Mouse (Mus musculus) frontal cortex, postnatal 25 days (tissue): Measurements from ENCODE around the gene Lmtk3.

Experiments used
- DNase-seq, 2 experiments: peaks; one replicate each; pipeline ENCODE4 v3.0.0; 2022; ENCODE audit warnings: low spot score in 2 of 2

Lmtk3 gene

DNA sequence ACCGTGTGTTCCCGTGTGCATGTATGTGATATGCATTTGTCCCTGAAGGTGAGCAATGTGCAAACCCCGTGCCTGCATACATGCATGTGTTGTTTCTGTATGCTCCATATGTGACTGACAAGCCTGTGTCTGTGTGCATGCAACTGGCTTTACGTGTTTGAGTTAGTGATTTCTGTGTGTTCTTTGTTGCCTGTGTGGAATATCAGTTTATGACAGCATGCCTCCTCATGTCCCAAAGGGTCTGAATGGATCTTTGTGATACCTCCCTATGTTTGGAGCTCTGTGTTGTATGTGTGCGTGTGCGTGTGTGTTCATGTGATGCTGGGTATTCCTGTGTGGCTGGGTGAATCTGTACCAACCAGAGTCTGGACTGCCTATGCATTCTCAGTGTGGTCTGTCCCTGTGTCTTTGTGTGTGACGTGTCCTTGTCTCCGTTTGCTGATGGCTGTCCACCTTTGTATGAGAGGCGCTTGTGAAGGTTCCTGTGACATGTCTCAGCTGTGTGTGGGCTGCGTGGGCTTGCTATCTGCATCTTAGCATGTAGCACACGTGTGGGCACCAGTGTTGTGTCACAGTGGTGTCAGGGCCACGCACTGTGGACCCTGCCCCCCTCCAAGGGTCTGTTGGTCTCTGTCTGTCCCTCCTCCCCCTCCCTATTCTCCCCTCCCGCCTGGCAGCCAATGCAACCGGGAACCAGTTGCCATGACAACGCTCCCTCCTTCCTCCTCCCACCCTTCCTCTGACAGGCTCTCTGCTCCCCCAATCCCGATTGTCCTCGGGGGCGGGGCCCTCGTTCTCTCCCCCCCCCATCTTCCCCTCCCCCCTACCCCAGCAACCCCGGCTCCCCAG is 1.2 kb downstream of the Lmtk3 start, which contains the start of gene Sult2b1:
Gene Sult2b1, minus strand, starts transcription at position 146 of the 849 bp plus-strand sequence.
- peak; percentile 71 to 78 for DNase-seq

DNA sequence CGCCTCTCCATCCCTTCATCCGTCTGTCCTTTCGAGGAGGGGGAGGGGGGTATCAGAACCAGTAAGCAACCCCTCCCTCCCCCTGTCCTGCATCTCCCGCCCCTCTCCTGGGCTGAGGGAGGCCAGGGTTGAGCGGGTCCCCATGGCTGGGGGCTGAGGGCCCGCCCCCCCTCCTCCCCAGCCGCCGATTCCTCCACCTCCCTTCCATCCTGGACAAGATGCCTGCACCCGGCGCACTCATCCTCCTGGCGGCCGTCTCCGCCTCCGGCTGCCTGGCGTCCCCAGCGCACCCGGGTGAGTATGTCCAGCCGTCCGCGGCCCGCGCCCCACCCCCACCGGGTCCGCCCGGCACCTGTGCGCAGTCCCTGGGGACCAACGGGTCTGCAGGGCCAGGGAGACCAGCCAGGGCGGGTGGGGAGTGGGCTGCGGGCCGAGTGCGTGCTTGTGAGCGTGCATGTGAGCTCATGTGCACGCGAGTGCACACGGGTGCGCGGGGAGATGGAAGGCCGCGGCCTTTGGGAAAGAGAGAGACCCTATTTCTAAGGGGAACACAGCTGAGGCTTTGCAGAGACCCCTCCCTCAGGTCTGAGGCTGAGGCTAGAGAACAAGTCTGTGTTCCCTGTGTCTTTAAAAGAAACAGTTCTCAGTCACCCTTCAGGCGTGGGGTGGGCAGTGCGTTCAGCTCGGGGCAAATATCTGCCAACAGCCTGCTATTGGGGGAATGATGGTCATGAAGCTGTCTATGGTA is 2.0 kb downstream of the Lmtk3 start:
- DNase-seq: no peak

DNA sequence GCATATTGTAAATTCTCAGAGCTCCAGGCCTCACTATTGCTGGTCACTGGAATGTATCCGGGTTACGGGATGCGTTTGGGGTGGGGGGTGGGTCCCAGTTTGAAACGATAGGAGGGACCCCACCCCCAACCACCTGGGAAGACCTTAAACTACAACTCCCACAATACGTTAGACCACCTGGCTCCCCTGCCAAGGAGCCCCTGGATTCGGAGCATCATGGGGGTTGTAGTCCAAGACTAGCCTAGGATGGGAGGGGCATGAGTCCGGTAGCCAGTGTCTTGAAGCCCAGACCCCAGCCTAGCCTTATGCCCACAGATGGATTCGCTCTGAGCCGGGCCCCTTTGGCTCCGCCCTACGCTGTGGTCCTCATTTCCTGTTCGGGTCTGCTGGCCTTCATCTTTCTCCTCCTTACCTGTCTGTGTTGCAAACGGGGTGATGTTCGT is 2.6 kb downstream of the Lmtk3 start:
- DNase-seq: no peak

DNA sequence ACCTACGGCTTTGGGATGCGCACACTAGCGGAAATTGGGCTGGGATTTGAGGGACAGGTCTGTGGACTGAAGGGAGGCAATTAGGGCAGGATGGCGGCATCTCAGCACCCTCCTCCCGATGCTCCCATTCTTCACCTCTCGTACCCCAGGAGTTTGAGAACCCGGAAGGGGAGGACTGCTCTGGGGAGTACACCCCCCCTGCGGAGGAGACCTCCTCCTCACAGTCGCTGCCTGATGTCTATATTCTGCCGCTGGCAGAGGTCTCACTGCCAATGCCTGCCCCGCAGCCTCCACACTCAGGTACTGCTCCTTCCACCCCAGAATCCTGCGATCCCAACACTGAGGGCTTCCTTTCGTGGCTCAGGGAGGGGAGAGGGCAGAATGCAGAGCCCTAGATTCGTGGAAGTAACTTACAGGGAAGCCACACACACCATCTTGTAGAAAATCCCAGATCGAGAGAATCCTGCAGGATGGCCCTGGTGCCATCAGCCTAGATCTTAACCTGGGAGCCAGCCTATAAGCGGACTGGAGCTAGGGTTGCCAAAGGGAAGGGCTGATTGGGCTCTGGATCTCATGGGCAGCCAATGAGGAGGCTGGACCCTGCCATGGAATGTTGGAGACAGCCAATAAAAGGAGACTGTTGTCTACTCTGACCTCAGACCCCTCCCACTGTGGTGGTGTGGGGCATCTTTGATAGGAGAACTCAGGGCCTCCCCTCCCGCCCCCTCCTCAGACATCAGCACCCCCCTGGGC is 3.3 kb downstream of the Lmtk3 start:
- DNase-seq: no peak

DNA sequence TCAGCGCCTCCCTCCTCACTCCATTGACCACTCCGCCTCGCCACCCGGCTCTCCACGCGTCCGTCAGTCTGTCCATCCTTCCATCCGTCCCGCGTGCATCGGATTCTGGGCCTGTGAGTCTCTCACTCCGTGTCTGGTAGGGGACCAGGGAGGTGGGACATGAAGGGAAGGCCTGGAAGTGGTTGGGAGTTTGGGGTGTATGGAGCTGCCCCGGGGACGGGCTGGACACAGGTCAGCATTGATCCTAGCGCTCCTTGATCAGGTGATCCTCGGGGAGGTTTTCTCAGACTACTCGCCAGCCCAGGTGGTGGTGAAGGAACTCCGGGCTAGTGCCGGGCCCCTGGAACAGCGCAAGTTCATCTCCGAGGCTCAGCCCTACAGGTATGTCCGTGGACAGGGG is 4.1 kb downstream of the Lmtk3 start:
- no peak for DNase-seq

DNA sequence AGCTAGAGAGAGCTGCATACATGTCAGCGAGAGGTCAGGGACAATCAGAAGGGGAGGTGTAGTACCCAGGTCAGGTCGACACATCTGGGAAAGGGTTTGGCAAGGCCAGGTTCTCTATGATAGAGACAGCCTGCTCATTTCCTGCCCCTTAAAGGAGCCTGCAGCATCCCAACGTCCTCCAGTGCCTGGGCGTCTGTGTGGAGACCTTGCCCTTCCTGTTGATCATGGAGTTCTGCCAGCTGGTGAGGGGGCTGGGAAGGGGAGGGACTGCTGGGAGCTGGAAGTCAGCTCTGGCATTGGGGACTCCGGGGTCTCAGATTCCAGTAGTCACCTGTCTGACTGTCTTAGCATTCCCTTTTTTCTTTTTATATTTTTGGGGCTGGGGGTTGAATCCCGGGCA is 7.2 kb downstream of the Lmtk3 start:
- DNase-seq: no peak

DNA sequence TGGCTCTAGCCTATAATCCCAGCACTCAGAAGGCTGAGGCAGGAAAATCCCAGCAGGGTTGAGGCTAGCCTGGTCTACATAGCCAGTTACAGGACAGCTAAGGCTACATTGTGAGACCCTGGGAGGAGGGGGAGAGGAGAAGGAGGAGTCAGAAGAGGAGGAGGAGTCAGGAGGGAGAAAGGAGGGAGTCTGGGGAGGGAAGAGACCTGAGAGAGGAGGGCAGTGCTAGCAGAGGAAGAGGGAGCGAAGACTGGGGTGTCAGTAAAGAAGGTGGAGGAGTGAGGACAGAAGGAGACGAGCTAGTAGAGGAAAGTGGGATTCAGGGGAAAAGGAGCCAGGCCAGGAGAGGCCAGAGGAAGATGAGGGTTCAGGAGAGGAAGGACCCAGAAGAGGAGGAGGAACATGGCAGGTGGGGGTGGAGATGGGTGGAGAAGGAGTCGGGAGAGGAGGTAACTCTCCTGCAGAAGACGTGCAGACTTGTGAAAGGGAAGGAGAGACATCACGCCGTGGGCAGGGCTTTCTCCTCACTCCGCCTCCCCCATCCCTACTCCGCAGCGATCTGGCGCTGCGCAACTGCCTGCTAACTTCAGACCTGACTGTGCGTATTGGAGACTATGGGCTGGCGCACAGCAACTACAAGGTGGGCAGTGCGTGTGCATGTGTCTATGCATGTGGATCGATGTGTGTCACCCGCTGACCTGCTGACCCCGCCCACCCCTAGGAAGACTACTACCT is 8.4 kb downstream of the Lmtk3 start:
- DNase-seq: no peak

DNA sequence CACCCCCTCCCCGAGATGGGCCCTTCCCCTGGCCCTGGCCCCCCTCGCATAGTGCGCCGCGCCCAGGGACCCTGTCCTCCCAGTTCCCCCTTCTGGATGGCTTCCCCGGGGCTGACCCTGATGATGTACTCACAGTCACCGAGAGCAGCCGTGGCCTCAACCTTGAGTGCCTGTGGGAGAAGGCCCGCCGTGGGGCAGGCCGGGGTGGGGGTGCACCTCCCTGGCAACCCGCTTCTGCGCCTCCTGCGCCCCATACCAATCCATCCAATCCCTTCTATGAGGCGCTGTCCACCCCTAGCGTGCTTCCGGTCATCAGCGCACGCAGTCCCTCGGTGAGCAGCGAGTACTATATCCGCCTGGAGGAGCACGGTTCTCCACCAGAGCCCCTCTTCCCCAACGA is 9.7 kb downstream of the Lmtk3 start:
- DNase-seq: no peak

DNA sequence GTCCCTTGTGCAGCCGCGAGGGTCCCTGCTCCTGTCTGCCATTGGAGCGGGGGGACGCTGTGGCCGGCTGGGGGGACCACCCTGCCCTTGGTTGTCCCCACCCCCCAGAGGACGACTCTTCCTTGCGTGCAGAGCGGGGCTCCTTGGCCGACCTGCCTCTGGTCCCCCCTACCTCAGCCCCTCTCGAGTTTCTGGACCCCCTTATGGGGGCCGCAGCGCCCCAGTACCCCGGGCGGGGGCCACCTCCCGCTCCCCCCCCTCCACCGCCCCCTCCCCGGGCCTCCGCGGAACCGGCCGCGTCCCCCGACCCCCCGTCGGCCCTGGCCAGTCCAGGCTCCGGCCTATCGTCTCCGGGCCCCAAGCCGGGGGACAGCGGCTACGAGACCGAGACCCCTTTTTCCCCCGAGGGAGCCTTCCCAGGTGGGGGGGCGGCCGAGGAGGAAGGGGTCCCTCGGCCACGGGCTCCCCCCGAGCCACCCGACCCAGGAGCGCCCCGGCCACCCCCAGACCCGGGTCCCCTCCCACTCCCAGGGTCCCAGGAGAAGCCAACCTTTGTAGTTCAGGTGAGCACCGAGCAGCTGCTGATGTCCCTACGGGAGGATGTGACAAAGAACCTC is 10.5 kb downstream of the Lmtk3 start:
- no peak for DNase-seq

DNA sequence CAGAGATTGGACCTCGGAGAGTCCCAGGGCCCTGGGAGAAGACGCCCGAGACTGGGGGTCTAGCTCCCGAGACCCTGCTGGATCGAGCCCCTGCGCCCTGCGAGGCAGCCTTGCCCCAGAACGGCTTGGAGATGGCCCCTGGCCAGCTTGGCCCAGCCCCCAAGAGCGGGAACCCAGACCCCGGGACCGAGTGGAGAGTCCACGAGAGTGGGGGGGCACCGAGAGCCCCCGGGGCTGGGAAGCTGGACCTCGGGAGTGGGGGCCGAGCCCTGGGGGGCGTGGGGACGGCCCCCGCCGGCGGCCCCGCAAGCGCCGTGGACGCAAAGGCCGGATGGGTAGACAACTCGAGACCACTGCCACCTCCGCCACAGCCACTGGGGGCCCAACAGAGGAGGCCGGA is 11.4 kb downstream of the Lmtk3 start:
- no peak for DNase-seq

DNA sequence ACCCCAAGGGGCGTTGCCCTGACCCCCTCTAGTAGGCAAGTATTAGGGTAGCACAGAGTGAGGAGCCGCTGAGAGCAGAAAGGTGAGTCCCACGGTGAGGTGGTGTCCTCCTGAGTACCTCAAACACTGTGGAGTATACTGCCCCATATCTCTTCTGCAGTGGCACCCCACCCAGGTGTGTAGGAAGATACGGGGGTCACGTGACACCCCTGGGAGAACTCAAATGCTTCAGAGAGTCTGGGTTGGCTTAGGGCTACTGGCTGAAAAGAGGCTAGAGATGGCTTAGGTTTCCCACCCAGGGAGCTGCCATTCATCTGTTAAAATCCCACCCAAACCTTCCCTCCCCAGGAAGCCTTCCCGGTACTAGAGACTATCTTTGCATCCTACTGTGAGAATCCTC is 13.4 kb downstream of the Lmtk3 start:
- no peak for DNase-seq

DNA sequence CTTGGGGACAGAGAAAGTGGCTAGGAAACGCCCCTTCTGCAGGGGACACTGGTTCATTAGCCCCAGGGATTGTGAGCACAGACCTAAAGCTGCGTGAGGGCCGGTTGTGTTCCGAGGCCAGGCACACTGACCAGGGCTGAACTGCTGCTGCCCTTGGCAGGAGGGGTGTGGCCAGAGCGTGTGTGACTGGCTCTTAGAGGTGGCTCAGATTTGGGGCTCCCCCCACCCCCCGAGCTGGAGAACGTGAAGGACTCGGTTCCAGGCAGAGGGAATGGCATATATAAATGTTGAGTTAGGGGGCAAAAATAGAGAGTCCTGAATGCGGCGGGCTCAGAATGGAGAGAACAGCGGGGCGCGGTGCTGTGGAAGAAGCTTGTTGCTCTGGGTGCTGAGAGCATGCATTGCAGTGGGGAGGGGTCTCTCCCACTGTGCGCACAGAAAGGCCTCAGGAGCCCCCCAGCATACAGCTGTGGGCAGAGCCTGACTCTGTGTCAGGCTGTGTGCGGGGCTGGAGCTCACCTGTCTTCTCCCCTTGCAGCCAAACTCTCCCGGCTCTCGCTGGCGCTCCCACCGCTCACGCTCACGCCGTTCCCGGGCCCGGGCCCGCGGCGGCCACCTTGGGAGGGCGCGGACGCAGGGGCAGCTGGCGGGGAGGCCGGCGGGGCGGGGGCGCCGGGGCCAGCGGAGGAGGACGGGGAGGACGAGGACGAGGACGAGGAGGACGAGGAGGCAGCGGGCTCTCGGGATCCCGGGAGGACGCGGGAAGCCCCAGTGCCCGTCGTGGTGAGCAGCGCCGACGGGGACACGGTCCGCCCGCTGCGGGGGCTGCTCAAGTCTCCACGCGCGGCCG is 14.3 kb downstream of the Lmtk3 start:
- peak in 1 of 2 experiments; percentile 8 for DNase-seq

DNA sequence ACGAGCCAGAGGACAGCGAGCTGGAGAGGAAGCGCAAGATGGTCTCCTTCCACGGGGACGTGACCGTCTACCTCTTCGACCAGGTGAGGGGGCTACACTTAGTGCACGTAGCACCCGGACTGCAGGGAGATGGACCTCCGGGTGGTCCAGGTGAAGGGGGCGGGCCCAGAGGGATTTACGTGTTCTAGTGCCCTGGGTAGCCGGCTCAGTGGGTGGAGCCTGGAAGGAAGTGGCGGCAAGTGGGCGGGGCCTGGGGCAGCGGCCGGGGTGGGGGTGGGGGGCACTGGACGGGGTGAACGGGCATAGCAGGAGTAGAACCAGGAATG is 14.9 kb downstream of the Lmtk3 start:
- DNase-seq: peak in 1 of 2 experiments; percentile 8

DNA sequence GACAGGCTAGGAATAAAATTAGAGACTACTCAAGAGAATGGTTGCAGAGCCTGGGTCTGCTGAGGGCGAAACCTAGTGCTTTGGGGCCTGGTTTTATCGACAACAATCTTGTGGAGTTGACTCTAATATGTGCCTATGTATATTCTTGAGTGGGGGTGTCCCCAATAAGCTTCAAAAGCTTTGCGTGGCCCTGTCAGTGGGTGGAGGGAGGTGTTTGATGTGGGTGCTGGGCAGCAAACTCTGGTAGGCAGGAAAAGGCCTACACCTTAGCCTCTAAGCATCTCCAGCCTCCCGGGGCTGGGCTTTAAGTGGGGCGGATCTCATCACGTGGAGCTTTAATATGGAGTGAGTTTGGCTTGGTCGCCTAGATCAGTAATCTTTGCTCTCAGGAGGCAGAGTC is 15.4 kb downstream of the Lmtk3 start:
- no peak for DNase-seq

DNA sequence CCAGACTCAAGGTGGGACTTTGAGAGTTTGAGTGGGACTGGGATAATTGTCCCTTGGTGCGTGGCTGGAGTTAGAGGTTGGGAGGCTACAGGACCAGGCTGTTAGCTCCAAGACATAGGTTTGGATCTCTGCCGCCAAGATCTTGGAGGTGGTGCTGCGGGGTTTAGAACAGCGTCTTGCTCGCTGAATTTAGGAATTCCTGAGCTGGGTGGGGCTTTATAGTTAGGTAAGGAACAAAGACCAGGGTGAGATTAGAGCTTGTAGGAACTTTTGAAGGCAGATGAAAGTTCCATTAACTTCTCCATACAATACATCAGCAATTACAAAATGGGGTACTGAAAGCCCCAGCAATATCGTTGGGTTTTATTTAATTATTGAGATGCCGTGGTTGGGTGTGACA is 16.5 kb downstream of the Lmtk3 start:
- no peak for DNase-seq

DNA sequence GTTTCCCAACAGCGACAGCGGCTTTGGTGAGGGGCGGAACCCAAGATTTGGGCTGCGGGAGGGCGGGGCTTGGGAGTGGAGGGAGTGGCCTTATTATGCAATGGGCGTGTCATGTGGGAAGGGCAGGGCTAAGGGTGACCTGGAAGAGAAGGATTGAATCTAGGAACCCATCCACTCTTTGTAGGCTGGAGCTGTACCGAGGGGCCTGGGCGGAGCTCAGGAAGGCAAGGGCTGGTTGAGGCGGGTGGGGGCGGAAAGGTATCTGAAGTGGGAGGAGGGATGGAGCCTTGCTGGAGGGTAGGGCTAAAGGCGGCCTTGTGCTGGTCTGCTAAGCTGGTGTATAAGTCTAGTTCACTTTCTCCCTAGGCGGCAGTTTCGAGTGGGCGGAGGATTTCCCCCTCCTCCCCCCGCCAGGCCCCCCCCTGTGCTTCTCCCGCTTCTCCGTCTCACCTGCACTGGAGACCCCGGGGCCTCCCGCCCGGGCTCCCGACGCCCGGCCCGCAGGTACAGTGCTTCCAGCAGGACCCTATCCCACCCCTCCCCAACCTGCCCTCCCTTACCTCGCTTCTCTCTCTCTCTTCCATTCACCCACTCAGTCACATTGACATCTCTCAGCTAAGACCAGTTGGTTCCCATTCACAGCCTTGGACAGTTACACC is 17.1 kb downstream of the Lmtk3 start:
- DNase-seq: no peak

DNA sequence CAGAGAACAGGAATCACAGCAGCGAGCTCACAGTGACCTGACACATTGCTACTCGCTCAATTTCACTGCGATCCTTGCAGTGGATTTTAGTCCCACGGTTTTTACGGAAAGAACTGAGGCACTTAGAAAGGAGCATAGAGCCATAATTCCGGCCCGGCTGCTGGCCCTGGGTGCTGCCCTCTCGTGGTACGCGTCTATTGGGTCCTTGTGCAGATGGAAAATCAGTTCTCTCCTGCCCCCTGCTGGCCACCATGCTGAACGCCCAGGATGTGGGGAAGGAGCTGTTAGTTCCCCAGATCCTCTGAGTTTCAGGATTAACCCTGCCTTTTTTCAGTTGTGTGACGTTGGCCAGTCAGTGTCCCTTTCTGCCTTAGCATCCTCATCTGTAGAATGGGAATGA is 17.8 kb downstream of the Lmtk3 start:
- peak; percentile 89 to 91 for DNase-seq

DNA sequence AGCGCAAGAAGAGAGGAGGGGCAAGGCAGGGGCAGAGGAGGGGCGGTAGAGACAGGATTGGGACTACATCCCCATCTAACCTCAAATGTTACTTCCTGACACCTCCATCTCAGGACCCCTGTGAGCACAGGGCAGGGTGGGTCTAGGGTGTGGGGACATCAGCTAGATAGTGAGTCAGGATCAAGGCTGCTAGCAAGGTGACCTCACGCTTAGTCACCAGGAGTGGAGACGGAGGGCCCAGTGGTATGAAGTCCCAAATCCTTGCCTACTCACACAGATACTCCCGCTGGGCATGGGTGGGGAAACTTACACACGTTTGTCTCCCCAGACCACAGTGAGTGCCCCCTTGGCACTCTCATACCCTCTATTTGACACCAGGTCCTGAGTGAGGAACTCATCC is 19.0 kb downstream of the Lmtk3 start:
- no peak for DNase-seq

DNA sequence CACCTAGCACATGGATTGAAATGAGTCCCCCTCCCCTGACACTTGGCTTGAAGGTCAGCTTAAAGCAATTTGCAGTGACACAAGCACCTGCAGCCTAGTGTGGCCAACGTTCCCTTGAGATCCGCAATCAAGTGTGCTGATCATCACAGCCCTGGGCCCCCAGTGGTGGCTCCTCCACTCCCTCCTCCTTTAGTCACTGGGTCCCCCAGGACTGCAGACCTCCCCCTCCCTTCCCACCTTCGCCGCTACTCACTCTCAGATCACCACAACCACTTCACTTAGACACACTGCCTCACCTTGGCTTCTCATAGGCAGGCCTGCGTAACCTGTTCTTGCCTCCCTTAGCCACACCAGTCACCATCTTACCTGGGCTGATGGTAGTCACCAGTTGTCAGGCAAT is 22.4 kb downstream of the Lmtk3 start:
- no peak for DNase-seq

DNA sequence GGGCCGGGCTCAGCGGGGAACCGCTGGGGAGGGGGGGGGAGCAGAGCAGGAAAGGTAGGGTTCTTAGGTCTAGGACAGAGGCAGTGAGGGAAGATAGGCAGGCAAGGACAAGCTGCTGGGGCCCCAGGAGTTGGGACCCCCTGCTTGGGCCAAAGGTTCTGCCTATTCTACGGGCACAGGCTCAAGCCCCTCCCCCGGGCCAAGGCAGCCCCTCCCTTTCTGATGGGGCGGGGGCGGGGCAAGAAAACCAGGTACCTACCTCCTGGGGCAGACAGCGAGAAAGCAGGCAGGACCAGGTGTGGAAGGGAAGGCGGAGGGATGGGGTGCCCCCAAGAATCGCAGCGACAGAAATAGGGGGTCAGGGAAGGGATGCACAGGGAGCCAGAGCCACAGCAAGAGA is 24.9 kb downstream of the Lmtk3 start:
- DNase-seq: no peak
